Mouse (Mus musculus): ENCODE measurements around the gene Reep3. TPM values are rescaled to one million over a fixed set of nuclear protein-coding genes. Genes with fewer than 3 reads are reported as not detected.

The Reep3 gene
- 101 TPM for polyA plus RNA-seq (2014; fragmentation: Illumina TruSeq; extraction: RNeasy Lipid Tissue Mini Kit (QIAGEN cat#74804); ENCODE audit: low read depth, low replicate concordance)

DNA sequence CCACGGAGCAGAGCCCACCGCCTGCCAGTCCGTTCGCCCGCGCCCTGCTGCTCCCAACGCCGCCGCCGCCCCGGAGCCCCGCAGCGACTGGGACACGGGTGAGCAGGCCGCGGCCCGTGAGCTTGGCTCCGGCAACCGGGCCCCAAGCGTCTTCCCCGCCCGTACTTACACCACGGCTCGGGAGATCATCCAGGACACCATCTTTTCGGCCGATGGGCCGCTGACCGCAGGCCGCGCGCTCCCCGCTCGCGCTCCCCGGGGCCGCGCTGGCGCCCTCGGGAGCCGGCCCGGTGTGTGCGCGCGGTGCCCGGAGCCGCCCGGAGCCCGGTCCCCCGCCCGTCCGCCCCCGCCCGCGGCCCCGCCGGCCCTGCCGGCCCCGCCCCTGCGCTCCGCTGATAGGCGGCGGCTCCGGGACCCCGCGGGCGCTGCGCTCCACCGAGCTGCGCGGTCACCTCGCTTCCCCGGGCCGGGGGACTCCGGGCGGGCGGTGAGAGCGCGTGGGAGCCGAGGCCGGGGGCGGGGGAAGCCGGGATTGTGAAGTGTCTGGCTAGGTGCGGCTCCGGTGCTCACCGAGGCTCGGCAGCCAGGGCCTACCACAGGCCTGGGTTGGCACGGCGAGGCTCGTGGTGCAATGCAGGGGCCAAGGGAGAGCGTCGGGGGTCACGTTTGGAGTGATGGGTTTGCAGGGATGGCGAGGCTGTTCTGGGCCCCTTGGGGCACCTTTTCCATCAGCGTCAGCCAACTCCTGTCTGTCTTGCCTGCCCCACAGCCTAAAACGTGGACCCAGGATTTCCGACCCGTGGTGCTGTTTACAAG, at the start of gene Reep3:
Gene Reep3 (minus strand): TSS at position 325 of the 816 bp plus-strand sequence.

DNA sequence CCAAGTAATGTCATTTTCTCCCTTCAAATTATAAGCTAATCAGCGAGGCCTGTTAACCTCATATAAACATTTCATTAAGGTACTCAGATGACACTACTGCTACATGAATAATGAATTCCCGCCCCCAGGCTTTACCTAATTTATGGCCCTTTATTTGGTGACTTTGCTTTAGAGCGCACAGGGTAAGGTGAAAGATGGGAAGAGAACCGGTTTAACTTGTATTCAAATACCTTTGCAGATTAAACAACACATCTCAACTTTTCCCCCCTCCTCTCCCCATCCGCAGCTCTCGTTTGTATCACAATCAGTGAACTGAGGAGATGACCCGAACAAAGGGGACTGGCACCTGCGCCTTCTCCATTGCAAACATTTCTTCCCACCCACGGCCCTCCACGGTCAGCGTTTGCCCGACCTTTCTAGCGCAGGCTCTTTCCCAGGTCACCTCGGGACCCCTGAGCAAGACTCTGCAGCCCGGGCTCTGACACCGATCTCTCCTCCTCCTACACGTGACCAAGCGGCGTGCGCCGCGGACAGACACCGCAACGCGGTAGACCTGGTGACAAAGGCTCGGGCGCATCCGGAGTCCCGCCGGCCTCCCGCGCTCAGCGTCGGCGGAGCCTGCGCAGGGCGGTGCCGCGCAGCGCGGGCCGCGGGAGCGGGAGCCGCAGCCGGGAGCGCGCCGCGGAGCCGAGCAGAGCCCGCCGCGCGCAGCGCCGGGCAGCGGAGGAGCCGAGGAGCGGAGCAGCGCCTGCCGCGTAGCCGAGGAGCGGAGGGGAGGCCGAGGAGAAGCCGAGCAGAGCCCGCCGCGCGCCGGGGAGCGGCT, 736 bp downstream of the Reep3 start, which contains the start of gene Jmjd1c:
Gene Jmjd1c (plus strand): TSS at position 328 of the 823 bp plus-strand sequence.

Other genes with a start within 250 kb of the Reep3 start
- gene Jmjd1c, start 820 bp downstream of the Reep3 start, polyA plus RNA-seq (2014; fragmentation: Illumina TruSeq; extraction: RNeasy Lipid Tissue Mini Kit (QIAGEN cat#74804); ENCODE audit: low read depth, low replicate concordance): 54.1 TPM
- 46.1 TPM for gene Nrbf2, start 188.4 kb upstream of the Reep3 start, polyA plus RNA-seq (2014; fragmentation: Illumina TruSeq; extraction: RNeasy Lipid Tissue Mini Kit (QIAGEN cat#74804); ENCODE audit: low read depth, low replicate concordance)

Measured in adrenal gland, adult 10 weeks (tissue).